Mouse (Mus musculus) mammary gland, adult 2 months (tissue): ENCODE measurements around the gene Olfr1508. TPM values are rescaled to one million over a fixed set of nuclear protein-coding genes. Genes with fewer than 3 reads are reported as not detected.

Source experiments
- polyA plus RNA-seq: library from polyadenylated mRNA; depleted of rRNA; stranded (reverse); fragments of >200 nt; gene quantifications from 2 replicates; pipeline ENCODE4 v1.2.3, GENCODE M21; 2012; ENCODE audit warnings: low replicate concordance; rRNA removed

The Olfr1508 gene
- polyA plus RNA-seq = not detected in 2 replicates

DNA sequence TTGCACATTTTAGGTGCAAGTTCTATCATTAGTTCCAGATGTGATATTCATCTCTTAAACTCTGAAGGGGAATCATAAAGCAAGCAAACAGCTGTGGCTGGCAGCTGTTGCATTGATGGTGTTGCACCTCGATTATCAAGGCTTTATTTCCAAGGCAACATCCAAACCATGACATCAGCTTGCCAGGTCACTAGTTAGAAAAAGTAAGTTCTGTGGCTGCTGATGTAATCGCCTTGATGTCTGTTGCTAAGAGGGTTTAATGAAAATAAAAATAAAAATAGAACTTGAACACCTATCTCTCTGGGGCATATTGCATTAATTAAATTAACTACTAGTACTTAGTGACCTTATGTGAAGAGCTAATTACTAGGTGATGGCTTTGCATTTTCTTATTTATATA lies at the start of gene Olfr1508:
Gene Olfr1508 (minus strand): TSS at position 101 of the 400 bp plus-strand sequence.

DNA sequence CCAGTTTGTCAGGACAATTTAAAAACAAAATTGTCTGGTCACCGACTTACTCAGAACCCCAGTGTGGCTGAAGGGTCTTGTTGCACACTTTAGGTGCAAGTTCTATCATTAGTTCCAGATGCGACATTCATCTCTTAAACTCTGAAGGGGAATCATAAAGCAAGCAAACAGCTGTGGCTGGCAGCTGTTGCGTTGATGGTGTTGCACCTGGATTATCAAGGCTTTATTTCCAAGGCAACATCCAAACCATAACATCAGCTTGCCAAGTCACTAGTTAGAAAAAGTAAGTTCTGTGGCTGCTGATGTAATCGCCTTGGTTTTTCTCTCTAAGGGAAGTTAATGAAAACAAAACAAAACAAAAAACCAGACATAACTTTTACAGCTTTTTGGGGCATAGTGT lies 28.2 kb upstream of the Olfr1508 start, which contains the start of gene Olfr1507:
Gene Olfr1507 (minus strand): TSS at position 234 of the 400 bp plus-strand sequence.

DNA sequence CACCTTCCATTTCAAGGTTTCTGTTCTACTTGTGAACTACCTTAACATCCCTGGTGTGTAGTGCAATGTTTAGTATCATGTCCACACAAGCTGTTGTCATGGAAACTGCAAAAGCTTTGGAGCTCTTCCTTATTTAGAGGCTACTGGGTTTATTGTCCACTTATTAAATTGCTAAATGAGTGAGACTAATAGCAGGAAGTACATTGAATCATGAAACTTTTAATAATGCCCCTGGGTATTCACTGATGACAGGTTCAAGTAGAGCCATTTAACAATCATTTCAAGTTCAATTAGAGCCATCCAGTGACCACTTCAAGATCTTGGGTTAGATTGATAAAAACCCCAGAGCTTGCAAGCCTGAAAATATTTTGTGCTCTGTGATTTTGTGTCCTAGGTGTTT lies 24.6 kb downstream of the Olfr1508 start, which contains the start of gene Olfr1509:
Gene Olfr1509 (plus strand): TSS at position 301 of the 400 bp plus-strand sequence.

DNA sequence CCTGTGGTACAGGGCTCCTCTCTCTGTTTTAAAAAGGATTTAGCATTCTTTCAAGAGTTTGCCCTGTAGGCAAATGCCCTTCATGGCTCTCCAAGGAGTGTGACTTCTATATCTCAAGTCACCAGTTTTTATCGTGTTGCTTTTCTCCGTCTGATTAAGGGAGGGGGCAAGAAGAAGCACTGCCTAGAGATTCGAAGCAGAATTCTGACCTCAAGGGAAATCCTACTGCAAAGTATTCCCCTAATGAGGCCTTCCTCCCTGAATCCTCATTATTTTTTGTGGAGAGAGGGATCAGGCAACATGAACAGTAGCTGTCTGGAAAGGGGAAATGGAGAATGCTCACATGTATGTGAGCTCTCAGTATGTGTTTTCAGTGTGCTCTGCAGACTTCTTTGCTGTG lies 53.0 kb downstream of the Olfr1508 start, which contains the start of gene Olfr1510:
Gene Olfr1510 (minus strand): TSS at position 101 of the 400 bp plus-strand sequence.

Other genes with a start within 250 kb of the Olfr1508 start
- gene Chd8, start 209.7 kb downstream of the Olfr1508 start, polyA plus RNA-seq = 31.7 and 45.7 TPM in 2 replicates
- gene Tox4, start 188.3 kb downstream of the Olfr1508 start, polyA plus RNA-seq = 25.6 and 62.8 TPM in 2 replicates
- gene Rab2b, start 187.9 kb downstream of the Olfr1508 start, polyA plus RNA-seq = 6.8 and 19.0 TPM in 2 replicates
- 25.3 and 28.7 TPM in 2 replicates for gene Mettl3, start 162.4 kb downstream of the Olfr1508 start, polyA plus RNA-seq
- 5.8 and 6.0 TPM in 2 replicates for gene Sall2, start 138.7 kb downstream of the Olfr1508 start, polyA plus RNA-seq
- not detected in 2 replicates for gene Olfr1513, start 111.1 kb downstream of the Olfr1508 start, polyA plus RNA-seq
- not detected in 2 replicates for gene Olfr1512, start 88.3 kb downstream of the Olfr1508 start, polyA plus RNA-seq
- not detected in 2 replicates for gene Olfr1511, start 70.1 kb downstream of the Olfr1508 start, polyA plus RNA-seq
- not detected in 2 replicates for gene Olfr1510, start 53.1 kb downstream of the Olfr1508 start, polyA plus RNA-seq
- not detected in 2 replicates for gene Olfr1509, start 24.5 kb downstream of the Olfr1508 start, polyA plus RNA-seq
- not detected in 2 replicates for gene Olfr1507, start 28.3 kb upstream of the Olfr1508 start, polyA plus RNA-seq